Mouse (Mus musculus): ENCODE data around the gene Evi2a. TPM values are rescaled to one million over a fixed set of nuclear protein-coding genes. Genes with fewer than 3 reads are reported as not detected.

Gene Evi2a
- polyA plus RNA-seq, 1 experiment from 2014 or later, result 3.0 TPM

DNA sequence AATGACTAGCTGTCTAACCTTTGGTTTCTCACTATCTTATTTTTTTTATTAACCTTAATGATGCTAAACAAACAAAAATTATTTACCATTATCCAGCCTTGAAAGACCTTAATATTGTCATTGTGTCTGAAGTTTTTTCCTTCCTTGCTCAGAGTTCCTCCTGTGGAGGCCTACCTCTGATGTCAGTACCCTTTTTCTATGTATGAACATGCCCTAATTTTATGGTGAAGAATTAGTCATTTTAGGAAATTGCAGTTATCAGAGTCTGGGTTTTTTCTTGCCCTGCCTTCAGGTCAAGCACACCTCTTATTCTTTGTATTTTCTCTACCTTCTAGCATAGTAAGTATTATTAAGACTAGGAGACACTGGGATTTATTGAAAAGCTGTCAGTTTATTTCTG is 45.7 kb downstream of the Evi2a start:
- H3K4me2 ChIP-seq, result no peak overlapping the region
- no peak overlapping the region for H3K4me3 ChIP-seq (ENCODE audit: low read depth, low read length)
- no peak for DNase-seq (ENCODE audit: low spot score, missing footprints)
- no peaks in the 10 kb centered on the region for H3K27me3 ChIP-seq (ENCODE audit: control insufficient read depth, insufficient read depth, low read length)
- H3K4me1 ChIP-seq (ENCODE audit: control insufficient read depth, insufficient read depth, low read length), result no peaks in the 10 kb centered on the region
- no peak overlapping the region for H3K27ac ChIP-seq (ENCODE audit: low read depth, low read length)
- H3K36me3 ChIP-seq (ENCODE audit: control insufficient read depth, insufficient read depth, low read length), result no peaks in the 10 kb centered on the region; the same call in 1 of the 2 replicates
- no peak for ATAC-seq (ENCODE audit: low FRiP score)
- no peak overlapping the region for H3K9ac ChIP-seq (ENCODE audit: low read length)
- no peaks in the 10 kb centered on the region for H3K9me3 ChIP-seq (ENCODE audit: control insufficient read depth, low read length)

GRCm38 (mm10) chr11:79483876-79484528 is 46.4 kb downstream of the Evi2a start:
- no peaks in the 10 kb centered on the region for H3K27me3 ChIP-seq (ENCODE audit: control insufficient read depth, insufficient read depth, low read length)
- ATAC-seq (ENCODE audit: low FRiP score), result no peak
- H3K9me3 ChIP-seq (ENCODE audit: control insufficient read depth, low read length), result no peaks in the 10 kb centered on the region
- WGBS, result 87% methylated on average over 7 of the region's 7 CpGs
- no peak overlapping the region for H3K27ac ChIP-seq (ENCODE audit: low read depth, low read length)
- no peak for DNase-seq (ENCODE audit: low spot score, missing footprints)
- H3K36me3 ChIP-seq (ENCODE audit: control insufficient read depth, insufficient read depth, low read length), result no peaks in the 10 kb centered on the region; the same call in 1 of the 2 replicates
- H3K4me1 ChIP-seq (ENCODE audit: control insufficient read depth, insufficient read depth, low read length), result no peaks in the 10 kb centered on the region
- H3K4me2 ChIP-seq, result no peak overlapping the region
- H3K4me3 ChIP-seq (ENCODE audit: low read depth, low read length), result no peak overlapping the region
- no peak overlapping the region for H3K9ac ChIP-seq (ENCODE audit: low read length)

DNA sequence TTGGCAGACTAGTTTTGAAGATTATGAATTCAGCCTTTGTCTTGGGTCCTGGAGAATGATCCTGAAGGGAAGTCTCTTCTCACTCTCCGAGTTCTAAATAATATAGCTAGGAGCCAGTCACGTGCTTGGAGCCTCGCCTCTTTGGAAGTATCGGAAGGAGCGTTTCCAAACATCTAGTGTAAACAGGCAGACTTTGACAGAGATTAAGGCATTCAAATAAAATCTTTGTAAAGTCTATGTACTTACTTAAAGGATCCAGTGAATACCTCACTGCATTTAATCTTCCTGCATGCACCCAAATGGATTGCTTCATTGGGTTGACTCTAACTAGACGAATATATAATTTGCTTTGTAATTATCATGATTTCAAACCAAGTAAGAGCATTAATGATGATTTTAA is 47.0 kb downstream of the Evi2a start:
- Histone ChIP-seq H3K4me3 (ENCODE audit: low read depth, low read length) (no peak overlapping the region), H3K4me2 (no peak overlapping the region), H3K9ac (ENCODE audit: low read length) (no peak overlapping the region), H3K9me3 (ENCODE audit: control insufficient read depth, low read length) (no peaks in the 10 kb centered on the region), H3K36me3 (ENCODE audit: control insufficient read depth, insufficient read depth, low read length) (no peaks in the 10 kb centered on the region; the same call in 1 of the 2 replicates), H3K27ac (ENCODE audit: low read depth, low read length) (no peak overlapping the region), H3K27me3 (ENCODE audit: control insufficient read depth, insufficient read depth, low read length) (no peaks in the 10 kb centered on the region), H3K4me1 (ENCODE audit: control insufficient read depth, insufficient read depth, low read length) (no peaks in the 10 kb centered on the region)
- WGBS, result 87% methylated on average over 6 of the region's 6 CpGs
- no peak for ATAC-seq (ENCODE audit: low FRiP score)
- no peak for DNase-seq (ENCODE audit: low spot score, missing footprints)

Other genes starting within 250 kb of the Evi2a start
- gene Gm9964, start 233.7 kb downstream of the Evi2a start, polyA plus RNA-seq (2014; fragmentation: Nextera tagmentation; extraction: Ambion mirVana), result not detected in 2 replicates
- gene Nf1, start 190.9 kb downstream of the Evi2a start, polyA plus RNA-seq (2014; fragmentation: Nextera tagmentation; extraction: Ambion mirVana), result 10.0 and 10.4 TPM in 2 replicates
- gene Omg, start 26.5 kb downstream of the Evi2a start, polyA plus RNA-seq (2014; fragmentation: Nextera tagmentation; extraction: Ambion mirVana), result 1.9 TPM in 2 replicates
- gene Evi2b, start 6.8 kb downstream of the Evi2a start, polyA plus RNA-seq (2014; fragmentation: Nextera tagmentation; extraction: Ambion mirVana), result 0.22 and 0.51 TPM in 2 replicates
- 0.83 and 0.84 TPM in 2 replicates for gene Evi2, start within 50 bp of the Evi2a start, polyA plus RNA-seq (2014; fragmentation: Nextera tagmentation; extraction: Ambion mirVana)
- gene Rab11fip4, start 60.6 kb upstream of the Evi2a start, polyA plus RNA-seq (2014; fragmentation: Nextera tagmentation; extraction: Ambion mirVana), result 13.5 and 14.1 TPM in 2 replicates